Mouse (Mus musculus) small intestine, adult 2 months (tissue): ENCODE data around the gene Uap1.

ENCODE experiments used
- CTCF ChIP-seq: fragments of 200-500 bp; IDR thresholded peaks from 2 replicates; pipeline ENCODE4 v1.5.1; 2012; ENCODE audit warnings: low read depth, mild to moderate bottlenecking, control low read depth, inconsistent platforms, low read length, moderate library complexity, mixed read lengths; ENCODE audit not compliant: insufficient replicate concordance, insufficient read length; ENCODE audit errors: extremely low read depth
- POLR2A ChIP-seq: fragments of 200-500 bp; IDR thresholded peaks from 2 replicates; pipeline ENCODE4 v1.6.1; 2012; ENCODE audit warnings: low read depth, mild to moderate bottlenecking, control low read depth, inconsistent platforms, low read length, moderate library complexity

- TF ChIP-seq POLR2A (no peak), CTCF (no peak)
Observed at GRCm38 (mm10) chr1:170147651-170148448, 26.9 kb downstream of the Uap1 start.
